Mouse (Mus musculus) C2C12 (cell line): Measurements from ENCODE around the gene Ank3.

Source experiments
- CEBPB ChIP-seq: IDR thresholded peaks from one replicate; pipeline ENCODE4 v1.6.1; 2011; ENCODE audit warnings: low read depth, mild to moderate bottlenecking, control low read depth, moderate library complexity
- CTCF ChIP-seq: IDR thresholded peaks from one replicate; pipeline ENCODE4 v1.5.1; 2011; ENCODE audit not compliant: control insufficient read depth, insufficient read depth, insufficient read length
- FOSL1 ChIP-seq: IDR thresholded peaks from one replicate; pipeline ENCODE4 v1.8.0; 2011; ENCODE audit warnings: mild to moderate bottlenecking, low read length; ENCODE audit not compliant: poor library complexity, insufficient read depth, severe bottlenecking
- MAX ChIP-seq: IDR thresholded peaks from one replicate; pipeline ENCODE4 v1.6.1; 2011; ENCODE audit warnings: mild to moderate bottlenecking, control low read depth
- MYOD1 ChIP-seq: IDR thresholded peaks from one replicate; pipeline ENCODE4 v1.6.1; 2011; ENCODE audit warnings: low read depth; ENCODE audit not compliant: control insufficient read depth, insufficient read length
- MYOG ChIP-seq: IDR thresholded peaks from one replicate; pipeline ENCODE4 v1.6.1; 2011; ENCODE audit not compliant: control insufficient read depth, insufficient read length; ENCODE audit errors: extremely low read depth
- USF1 ChIP-seq: IDR thresholded peaks from one replicate; pipeline ENCODE4 v1.6.1; 2011; ENCODE audit warnings: low read depth, mild to moderate bottlenecking, control low read depth, moderate library complexity

DNA sequence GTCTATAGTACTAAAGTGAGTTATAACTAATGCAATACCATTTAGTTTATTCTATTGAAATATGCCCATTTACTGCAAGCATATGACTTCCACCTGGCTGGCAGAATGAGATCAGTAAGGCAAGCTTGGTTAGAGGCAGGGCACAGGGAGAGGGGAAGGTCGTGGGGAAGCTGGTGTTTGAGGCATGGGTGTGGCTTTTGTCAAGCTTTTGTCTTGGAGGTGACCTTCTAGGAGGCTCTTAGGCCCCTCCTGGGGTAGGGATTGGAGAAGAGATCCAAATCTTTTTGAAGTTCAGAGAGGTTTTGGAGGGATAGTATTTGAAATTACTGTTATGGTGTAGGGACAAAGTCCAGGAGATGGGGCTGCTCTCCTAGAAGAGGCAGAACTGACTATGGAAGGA, 78.3 kb downstream of the Ank3 start:
- no peak for TF ChIP-seq CTCF
- no peak for TF ChIP-seq MAX
- no peak for TF ChIP-seq USF1
- TF ChIP-seq MYOG, result no peak
- TF ChIP-seq FOSL1, result no peak
- TF ChIP-seq MYOD1, result no peak
- TF ChIP-seq CEBPB, result no peak
